Mouse (Mus musculus) ovary, postnatal 10 days (tissue): ENCODE results near the gene Cyb5rl.
"Not testable (repeated sequence)": the region's sequence is repeated elsewhere in the genome, so short reads cannot be mapped to it uniquely, and the experiment has no call there.

Source experiments
- DNase-seq: peaks from one replicate; pipeline ENCODE4 v3.0.0; 2022; ENCODE audit warnings: low spot score

The Cyb5rl gene

GRCm38 (mm10) chr4:107109181-107109580, 42.4 kb downstream of the Cyb5rl start:
- not testable (repeated sequence) for DNase-seq

GRCm38 (mm10) chr4:107114278-107114677, 47.5 kb downstream of the Cyb5rl start:
- no peak for DNase-seq

DNA sequence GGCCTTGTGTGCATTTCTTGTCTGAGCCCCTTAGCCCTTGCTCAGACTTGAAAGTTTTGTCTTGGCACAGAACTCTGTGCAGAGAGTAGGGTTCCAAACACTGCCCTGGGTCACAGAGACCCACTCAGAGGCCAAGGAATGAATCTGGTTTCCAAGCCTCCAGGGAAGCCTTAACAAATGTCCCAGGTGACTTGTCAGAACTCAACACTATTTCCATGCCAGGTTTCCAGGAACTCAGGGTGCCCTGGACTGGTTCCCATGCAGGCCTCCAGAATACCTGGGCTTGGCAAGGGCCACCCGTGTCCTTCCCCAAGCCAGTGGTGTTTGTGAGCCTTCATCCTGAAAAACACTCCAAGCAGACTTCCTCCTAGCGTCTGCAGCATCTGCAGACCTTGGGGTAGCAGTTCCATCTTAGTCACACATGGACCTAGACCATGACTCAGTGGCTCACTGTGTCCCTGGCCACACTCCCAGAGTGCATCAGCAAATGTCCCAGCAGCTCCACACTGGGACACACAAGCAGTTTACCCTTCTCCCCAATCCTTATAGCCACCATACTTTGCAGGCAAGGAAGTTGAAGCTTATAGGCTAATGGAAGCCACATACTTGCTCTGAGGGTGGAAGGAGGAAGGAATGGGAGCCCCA, 51.1 kb downstream of the Cyb5rl start:
- no peak for DNase-seq

DNA sequence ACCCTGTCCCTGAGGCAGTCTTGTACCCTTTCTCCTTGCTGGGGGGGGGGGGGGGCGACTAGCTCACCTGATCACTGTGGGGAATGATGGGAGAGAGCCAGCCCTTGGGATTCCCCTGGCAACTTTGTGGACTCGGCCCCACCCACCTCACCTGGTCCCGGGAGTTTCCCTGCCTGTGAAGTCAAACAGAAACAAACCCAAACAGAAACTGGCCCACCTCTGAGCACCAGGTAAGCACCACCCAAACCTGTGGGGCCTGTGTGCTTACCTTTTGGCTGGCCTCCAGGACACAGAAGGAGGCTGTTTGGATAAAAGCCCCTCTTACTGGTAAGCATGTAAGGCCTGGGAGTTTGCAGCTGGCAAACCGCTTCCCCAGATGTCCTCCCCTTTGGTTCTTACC, 52.3 kb downstream of the Cyb5rl start:
- no peak for DNase-seq

GRCm38 (mm10) chr4:107120676-107121075, 53.9 kb downstream of the Cyb5rl start:
- no peak for DNase-seq

- DNase-seq: no peak
These were observed 54.6 kb downstream of the Cyb5rl start for GRCm38 (mm10) chr4:107121165-107121943.

GRCm38 (mm10) chr4:107124376-107124775, 57.6 kb downstream of the Cyb5rl start:
- no peak for DNase-seq

DNA sequence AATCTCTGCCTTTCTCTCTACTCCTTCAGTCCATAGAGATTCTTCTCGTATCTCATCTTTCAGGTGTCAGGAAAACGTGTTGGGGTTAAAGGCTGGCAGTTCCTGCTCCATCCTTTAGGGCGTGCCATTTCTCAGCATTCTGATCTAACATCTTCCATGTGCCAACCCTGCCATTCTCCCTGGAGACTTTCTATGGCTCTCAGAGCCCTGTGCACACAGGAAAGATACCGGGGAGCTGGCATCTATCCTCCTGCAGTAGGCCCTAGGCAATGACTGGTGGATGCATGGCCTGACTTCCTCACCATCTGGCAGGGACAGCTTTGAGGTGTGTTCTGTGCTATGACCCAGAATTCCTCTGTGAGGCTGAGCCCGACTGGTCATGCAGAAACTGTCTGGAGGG, 58.3 kb downstream of the Cyb5rl start:
- no peak for DNase-seq

DNA sequence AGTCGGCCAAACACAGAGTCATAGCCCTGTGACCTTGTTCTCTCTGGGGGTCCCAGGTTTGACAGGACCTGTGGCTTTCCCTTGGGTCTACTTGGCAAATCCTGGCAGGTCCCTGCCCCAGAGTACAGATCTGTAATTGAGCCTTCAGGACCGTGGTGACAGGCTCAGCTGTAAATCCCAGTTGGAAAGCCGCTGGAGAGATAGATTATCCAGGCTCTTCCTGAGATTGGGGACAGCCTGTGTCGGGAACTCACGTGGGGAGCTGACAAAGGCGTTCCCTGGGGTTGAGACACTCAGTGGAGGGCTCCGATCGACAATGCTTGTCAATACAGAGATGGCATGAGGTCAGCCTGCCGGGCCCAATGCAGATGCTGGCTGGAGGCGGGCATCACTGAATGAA, 59.6 kb downstream of the Cyb5rl start:
- no peak for DNase-seq

DNA sequence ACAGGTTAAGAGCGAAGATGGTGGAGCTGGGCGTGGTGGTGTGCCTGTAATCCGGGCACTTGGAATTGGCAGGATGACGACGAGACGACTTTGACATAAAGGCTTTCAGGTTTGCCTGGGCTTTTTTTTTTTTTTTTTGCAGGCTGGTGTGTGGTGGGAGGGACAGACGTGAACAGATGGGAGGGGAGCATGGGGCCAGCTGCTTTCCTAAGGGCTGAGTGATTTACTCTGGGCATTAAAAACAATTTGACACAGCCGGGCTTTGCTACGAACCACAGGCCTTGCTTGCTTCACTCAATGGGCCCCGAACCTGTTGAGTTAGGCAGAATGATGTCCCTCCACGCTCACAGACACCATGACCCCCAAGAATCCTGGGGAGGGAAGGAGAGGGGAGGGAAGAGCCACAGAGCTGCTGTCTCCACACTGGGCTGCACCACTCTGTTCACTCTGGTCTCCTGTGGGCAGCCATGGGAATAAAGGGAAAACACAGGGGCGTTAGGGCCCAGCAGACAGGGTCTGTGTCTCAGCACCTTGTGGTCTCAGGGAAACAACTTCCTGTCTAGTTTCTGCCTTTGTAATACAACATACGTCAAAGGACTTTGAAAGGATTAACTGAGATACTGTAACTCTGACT, 60.2 kb downstream of the Cyb5rl start:
- DNase-seq: no peak

- DNase-seq: no peak
These were observed 61.3 kb downstream of the Cyb5rl start for GRCm38 (mm10) chr4:107127901-107128669.

GRCm38 (mm10) chr4:107129373-107129772, 62.6 kb downstream of the Cyb5rl start:
- DNase-seq: no peak

- DNase-seq: no peak
These were observed 63.7 kb downstream of the Cyb5rl start for GRCm38 (mm10) chr4:107130534-107130933.

GRCm38 (mm10) chr4:107134891-107135290, 68.1 kb downstream of the Cyb5rl start:
- DNase-seq: no peak

GRCm38 (mm10) chr4:107135663-107136062, 68.9 kb downstream of the Cyb5rl start:
- no peak for DNase-seq

DNA sequence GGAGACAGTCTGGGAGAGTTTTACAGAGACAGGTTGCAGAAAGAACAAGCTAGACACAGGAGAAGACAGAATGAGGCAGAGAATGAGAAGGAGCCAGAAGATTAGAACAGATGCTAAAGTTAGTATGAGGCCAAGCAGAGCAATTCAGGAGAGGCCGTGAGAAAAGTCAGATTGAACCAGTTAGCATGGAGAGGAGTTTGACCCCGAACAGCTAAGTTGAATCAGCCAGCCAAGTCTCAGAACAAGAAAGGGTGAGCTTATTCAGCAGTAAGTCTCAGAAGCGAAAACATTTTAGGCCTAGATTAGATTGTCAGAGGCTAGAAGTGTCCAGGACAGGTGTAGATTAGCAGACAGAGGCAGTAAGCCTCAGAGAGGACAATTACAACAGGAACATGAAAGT, 69.7 kb downstream of the Cyb5rl start:
- no peak for DNase-seq
